Mouse (Mus musculus): Measurements from ENCODE around the gene Tor1b.

DNA sequence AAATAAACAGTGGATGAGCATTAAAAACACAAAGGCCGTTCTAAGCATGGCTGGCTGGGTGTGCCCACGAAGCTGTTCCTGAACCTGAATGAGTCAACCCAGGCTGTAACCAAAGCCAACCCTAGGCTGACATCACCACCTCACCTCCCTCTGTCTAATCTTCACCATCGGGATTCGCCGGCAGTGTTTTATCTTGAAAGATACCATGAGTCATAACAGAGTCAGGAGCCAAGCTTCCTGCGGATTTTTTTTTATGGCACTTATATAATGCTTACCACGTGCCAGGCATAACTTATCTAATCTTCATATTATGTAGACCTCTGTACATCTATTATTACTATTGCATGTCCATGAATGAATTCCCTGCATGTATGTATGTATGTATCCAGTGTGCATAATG lies 32.5 kb upstream of the Tor1b start:
- peak; percentile 14 to 60; a peak in 2 of 4 replicates for TF ChIP-seq EP300 (IDR thresholded peaks at IDR 0.05; ENCODE audit: low read depth in 1 of 2, low read length in 2 of 2)
- peak; percentile 78 for TF ChIP-seq GATA1 (IDR thresholded peaks at IDR 0.05; ENCODE audit: low read depth, low read length)
- peak; percentile 48; the same call in 1 of the 2 replicates for TF ChIP-seq RCOR1 (IDR thresholded peaks at IDR 0.05; ENCODE audit: low read depth, low read length)
- no peak for TF ChIP-seq TAL1 (IDR thresholded peaks at IDR 0.05; ENCODE audit: low read length)
